Mouse (Mus musculus): ENCODE data around the gene Slc8a1.

Slc8a1 gene

DNA sequence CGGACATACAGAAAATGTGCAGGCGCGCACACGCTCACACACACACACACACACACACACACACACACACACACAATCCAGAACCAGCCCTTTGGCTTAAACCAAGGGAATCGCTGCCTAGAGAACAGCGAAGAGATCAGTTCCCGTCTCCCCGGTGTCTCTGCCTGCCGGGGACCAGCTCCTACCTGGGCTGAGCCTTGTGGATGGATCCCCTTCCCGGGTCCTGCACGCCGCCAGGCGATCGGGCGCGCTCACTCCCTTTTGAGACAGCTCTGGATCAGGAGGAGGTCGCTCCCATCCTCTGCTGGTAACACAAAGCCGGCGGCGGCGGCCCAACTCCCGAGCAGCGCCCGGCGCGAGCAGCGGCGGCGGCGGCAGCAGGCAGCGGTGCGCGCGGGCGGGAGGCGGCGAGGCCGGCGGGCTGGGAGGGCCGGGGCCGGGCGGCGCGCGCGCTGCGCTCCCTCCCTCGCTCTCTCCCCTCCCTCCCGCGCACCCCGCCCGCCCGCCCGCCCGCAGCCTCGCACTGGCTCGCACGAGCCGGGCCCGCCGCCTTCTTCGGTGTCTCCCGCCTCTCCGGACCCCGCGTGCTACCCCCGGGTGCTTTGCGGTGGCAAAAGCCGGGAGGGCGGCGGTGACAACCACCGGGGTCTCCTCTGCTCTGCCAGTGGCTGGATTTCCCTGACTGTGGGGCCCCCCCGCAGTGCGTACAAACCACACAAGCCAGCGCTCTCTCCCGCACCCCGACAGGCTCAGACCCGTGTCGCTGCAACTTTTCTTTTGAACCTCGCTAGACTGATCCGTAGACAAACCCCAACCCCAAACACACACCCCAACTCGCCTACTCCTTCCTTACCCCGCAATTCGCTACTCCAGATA is 68.1 kb downstream of the Slc8a1 start:
- peak; percentile 57 for DNase-seq (ENCODE audit: low read depth, low spot score)

DNA sequence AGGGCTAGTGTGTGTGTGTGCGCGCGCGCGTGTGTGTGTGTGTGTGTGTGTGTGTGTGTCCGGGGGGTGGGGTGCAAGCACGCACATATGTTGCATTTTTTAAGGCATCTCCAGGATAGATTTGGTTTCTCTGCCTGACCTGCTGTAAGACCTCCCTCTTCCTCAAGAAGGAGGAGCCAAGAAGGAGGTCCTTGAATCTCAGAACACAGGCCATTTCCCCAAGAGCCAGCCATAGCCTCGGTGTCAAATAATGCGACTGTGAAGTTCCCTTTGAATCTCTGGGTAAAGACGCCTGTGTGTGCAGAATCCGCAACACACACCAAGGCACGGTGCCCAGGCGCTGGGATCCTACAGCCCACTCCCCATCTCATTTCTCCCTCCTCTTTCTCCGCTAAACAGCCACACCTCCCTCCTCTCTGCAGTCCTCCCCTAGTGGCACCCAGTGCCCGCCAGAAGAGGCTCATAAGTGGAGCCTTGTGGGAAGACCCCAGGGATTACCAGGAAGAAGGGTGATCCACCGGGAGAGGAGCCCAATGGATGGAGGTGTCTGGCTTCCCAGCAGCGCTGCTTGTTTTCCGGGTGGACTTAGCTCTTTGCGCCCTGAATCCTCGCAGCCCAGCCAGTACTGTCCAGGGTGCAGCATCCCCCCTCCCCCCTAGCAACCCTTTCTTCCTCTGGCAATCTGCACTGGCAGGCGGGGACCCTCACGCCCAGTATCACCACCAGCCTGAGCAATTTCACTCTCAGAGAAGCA is 68.9 kb downstream of the Slc8a1 start:
- DNase-seq (ENCODE audit: low read depth, low spot score) = peak; percentile 21

DNA sequence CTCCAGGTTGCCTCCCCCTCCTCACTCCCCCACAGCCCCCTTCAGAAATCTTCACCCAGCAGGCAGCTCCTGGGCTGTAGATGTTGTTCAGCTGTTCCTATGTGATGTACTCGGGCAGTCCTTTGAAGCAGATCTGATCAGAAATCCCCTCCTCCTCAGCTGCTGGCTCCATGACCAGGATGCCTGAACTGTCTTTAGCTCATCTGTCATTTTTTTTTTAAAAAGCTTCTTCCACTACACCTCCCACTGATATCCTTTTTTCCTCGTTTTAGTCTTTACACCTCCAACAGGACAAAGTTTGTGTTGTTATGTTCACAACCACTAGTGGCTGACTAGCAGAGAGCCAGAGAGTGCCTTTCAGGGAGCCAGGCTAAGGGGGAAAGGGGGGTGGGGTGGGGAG is 69.7 kb downstream of the Slc8a1 start:
- DNase-seq (ENCODE audit: low read depth, low spot score) = no peak

DNA sequence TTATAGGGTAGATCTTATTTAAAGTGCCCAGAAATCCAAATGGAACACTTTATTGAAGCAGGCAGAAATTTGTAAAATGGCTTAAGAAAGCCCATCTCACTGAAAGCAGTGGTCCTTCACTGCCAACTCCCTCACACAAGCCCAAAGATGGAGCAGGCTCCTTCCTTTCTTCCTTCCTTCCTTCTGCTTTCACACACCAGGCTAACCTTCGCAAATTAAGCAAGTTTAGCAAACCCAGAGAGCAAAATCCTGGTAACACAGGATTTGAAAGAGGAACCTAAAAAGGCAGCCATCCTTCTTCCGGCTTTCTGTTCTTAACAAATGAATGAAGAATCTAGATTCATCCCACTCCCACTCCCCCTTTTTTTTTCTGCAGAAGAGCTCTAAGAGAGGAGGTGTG is 70.2 kb downstream of the Slc8a1 start:
- no peak for DNase-seq (ENCODE audit: low read depth, low spot score)

DNA sequence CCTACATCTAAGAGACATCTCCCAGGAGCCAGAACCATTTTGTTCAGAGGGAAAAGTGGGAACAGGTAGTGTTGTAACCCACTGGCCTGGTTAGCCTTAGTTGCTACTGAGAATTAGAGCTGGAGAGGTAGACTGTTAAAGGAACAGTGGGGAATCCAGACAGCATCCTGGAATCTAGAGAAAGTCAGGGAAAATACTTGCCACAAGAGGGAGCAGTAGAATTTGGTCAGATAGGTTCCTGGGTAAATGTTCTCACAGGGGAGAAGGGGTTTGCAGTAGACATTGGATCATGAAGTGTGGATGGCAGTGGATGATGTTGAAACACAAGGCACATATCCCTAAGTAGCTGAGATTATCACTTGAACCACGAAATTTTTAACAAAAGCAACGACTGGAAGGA is 71.6 kb downstream of the Slc8a1 start:
- DNase-seq (ENCODE audit: low read depth, low spot score) = peak; percentile 31

DNA sequence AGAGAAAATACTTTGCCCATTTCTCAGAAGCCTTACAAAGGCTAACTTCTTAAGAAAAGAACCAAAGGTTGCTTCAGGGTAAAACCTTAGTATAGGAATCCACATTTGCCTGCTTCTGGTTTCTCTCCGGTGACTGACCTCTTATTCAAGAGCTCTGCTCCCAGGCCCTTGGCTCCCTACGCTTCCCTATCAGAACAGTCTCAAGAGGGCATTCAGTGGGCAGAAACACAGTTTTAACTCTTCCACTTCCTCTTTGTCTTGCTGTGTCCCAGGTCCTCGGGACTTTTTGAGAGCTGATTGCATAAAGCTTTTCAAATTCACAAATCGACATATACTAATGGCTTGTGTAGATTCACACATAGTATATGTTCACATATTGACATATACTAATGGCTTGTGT is 73.3 kb downstream of the Slc8a1 start:
- no peak for DNase-seq (ENCODE audit: low read depth, low spot score)

DNA sequence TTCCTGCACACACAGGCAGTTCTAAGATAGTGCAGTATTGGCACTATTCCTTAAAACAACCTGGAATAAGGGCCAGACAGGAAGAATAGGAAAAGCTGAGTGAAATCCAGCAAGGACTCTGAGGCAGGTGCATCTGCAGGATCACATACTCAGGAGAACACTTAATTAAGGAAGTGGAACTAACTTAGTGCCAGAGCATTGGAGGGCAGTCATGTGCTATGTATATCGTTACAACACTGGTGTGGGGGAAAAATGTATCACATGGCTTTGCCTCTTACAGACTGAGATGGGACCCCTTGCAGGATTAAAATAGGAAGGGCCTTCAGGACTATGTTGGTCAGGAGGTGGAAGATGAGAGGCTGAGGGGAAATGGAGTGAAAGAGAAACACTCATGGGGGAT is 80.3 kb downstream of the Slc8a1 start:
- no peak for DNase-seq (ENCODE audit: low read depth, low spot score)

DNA sequence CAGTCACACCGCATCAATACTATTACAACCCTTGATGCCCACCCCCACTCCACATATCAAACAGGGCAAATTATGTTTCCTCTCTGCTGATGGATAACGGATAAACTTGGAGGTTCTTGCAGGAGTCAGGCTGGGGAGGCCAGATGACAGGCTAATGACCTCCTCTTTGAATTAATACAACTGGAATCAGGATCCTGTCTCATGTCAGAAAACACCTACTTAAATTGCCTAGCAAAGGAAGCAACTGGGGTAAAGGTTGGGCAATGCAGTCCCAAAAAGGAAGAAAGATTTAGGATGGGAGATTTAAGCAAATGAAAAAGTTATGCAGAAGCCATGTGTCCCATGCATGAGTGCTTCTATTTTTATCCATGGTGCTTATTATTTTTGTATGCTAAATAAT is 83.6 kb downstream of the Slc8a1 start:
- DNase-seq (ENCODE audit: low read depth, low spot score) = no peak

DNA sequence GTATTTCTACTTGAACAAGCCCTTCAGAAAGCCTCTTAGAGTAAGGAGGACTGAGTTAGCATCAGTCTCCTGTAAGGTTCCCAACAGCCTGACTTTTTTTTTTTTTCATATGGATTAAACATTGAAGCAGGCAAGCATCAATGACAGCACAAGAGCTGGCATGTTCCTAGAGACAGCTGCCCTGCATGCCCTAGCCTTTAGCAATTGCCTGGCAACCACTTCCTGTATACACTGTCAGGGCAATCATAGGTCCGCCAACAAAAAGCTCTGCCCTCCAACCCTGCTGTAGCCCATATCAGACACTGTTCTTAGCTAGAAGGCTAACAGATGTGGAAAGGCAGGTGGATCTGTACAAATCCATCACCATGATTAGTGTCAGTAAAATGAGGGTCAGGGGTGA is 85.2 kb downstream of the Slc8a1 start:
- DNase-seq (ENCODE audit: low read depth, low spot score) = no peak

DNA sequence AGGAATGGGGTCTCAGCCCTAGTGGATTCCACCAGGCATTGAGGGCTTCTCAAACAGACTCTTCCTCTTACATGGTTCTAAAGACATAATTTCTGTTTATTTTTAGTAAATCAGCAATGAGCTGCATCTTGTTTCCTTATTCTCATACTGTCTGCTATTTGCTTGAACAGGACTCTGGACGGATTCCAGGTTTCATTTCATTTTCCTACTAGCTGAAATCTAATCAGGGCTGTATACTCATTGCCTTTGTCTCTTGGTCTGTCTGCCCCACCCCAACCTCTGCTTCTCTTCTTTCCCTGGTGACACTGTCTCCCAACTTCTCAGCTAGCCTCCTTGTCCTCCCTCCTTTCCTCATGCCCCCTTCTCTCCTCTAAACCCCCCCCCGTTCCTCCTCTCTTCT is 101.4 kb downstream of the Slc8a1 start:
- DNase-seq (ENCODE audit: low read depth, low spot score) = no peak

DNA sequence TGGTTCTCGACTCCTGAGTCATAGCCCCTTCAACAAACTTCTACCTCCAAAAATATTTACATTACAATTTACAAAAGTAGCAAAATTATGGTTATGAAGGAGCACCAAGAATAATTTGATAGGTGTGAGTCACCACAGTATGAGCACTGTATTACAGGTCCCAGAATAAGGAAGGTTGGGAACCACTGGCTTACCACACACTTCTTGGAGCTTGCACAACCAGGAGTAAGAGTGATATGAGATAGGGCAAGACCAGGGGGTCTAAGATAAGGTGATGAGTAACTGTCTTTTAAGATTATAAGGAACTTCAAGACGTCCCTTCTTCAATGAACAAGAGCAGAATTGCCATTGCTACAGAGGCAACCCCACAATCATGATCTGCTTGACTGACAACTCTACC is 107.7 kb downstream of the Slc8a1 start:
- no peak for DNase-seq (ENCODE audit: low read depth, low spot score)

DNA sequence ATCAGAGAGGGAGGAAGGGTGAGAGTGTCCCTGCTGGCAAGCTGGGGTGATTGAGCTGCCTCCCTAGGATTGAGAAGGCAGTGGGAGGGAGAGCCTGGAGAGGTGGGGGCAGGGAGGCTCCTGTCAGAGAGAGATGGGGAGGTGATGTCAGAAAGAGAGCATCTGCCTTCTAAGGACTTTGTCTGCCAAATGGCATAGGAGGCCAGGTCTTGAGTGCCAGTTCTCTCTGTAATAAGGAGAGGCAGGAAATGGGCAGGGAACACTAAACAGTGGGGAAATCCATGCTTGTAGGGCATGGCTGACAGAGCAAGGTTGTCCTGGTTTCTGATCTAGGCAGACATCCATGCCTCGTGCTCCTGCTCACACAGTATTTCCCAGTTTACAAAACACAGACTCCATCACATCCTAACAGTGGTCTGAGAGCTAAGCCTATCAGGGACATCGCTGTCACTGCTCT is 117.0 kb downstream of the Slc8a1 start:
- no peak for DNase-seq (ENCODE audit: low read depth, low spot score)

DNA sequence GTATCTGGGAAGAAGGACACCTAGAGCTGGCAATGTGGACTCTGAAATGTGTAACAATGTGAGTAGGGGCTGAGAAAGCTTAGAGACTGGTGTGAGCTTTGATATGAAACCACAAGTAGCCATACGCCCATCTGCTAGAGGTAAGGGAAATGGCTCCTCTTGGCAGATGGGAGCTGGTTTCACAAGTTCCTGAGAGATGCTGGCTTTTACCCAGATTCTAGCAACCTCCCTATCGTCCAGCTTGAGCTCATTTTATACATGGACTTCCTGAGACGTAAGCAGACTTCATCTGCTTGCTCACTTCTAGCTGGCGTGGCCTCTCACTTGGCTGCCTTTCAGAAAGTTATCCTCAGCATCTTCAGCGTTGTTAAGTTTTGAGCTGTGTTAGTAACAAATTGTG is 119.7 kb downstream of the Slc8a1 start:
- DNase-seq (ENCODE audit: low read depth, low spot score) = no peak

DNA sequence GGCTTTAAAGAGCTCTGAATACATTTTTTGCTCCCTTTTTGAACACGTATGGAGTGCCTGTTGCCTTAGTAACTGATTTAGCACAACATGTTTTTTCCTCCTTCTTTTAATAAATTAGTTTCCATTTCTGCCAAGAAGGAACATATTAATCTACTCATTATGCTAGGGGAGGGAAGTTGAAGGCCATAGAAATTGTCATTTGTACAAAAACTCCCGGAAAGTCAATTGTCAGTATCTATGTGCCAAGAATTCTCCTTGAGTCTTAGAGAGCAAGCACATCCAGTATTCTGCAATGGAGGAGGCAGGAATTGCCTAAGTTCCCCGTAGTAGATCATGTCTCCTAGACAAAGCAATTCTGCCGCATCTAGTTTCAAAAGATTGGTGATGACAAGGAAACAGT is 121.9 kb downstream of the Slc8a1 start:
- no peak for DNase-seq (ENCODE audit: low read depth, low spot score)

DNA sequence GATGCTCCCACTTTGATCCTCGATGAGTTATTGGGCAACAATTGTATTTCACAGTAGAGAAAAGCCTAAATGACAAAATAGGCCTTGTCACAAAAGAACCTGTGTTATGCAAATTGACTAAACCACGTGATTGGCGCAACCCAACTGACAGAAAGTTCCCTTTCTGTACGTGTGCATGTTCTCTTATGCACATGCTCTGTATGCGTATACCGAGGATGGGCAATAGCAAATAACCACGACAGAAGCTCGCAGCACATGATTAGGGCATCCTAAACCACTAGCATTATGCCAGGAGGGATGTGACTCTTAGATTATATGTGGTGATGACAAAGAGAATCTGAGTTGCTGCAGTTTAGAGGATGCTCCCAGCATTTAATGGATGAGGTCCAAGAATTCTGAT is 122.8 kb downstream of the Slc8a1 start:
- no peak for DNase-seq (ENCODE audit: low read depth, low spot score)

DNA sequence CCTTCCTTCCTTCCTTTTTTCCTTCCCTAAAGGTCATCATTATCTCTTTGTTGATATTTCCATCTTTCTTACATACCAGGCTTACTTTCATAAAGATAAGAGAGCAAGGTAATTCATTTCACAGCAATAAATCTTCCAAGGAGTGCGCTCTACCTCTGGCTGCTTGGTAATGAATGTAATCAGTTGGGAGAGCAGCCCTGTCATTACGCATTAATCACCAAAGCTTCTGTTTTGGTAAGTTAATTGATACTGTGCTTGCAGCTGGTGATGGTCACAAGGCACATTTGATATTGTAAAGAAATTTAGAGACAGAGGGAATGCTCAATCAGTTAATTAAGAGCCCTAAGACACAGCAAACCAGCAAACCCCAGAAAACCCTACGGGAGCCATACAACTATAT is 130.7 kb downstream of the Slc8a1 start:
- no peak for DNase-seq (ENCODE audit: low read depth, low spot score)

DNA sequence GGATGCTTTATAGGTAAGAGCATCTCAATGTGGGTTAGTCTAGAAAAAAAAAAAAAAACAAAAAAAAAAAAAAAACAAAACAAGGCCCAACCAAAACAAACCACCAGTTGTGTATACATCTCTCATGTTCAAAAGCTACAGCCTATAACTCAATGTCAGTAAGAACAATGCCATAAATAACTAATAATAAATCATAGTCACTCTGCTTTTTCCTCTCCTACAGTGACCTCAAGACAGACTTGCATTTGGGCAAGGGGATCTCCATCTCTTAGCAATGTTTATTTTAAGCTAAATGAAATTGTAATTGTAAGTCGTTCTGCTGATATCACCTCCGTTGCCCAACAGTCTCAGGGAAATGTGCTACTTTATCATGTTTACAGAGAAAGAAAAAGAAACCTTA is 132.1 kb downstream of the Slc8a1 start:
- DNase-seq (ENCODE audit: low read depth, low spot score) = no peak

DNA sequence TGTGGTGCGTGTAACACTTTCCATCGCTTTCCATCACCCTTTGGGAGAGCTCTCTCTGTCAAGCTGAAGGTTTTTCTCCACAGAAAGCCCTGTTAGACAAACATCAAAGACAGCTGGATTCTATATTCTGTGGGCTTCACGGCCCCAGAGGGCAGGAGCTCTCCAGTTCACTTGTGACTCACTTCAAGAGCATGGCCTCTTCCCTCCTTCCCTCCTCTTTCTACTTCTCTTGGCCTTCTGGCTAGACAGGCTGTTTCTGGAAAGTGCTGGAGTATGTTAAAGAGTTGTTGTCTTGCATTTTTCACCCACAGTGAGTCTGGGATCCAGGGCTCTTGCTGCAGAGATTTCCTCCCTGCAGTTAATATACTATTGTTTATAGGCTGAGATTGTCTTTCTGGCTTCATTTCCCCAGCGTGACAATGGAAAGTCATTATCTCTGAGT is 132.9 kb downstream of the Slc8a1 start:
- DNase-seq (ENCODE audit: low read depth, low spot score) = no peak

DNA sequence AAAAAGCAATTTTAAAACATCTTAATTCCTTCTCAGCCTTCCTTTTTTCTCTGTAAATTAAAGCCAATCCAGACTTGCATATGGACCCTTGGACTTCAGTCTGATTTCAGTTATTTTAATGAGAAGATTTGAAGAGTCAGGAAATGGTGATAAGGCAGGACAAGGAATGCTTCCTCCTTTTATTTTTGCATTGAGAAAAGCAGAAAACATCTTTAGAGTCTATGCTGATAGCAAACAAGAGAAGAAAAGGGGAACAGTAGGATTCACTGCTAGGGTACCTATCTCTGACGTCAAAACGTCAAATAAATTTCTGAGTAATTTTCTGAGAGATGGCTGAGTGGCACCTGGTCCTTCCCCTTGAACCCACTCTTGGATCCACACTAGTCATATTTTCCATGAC is 139.1 kb downstream of the Slc8a1 start:
- no peak for DNase-seq (ENCODE audit: low read depth, low spot score)

DNA sequence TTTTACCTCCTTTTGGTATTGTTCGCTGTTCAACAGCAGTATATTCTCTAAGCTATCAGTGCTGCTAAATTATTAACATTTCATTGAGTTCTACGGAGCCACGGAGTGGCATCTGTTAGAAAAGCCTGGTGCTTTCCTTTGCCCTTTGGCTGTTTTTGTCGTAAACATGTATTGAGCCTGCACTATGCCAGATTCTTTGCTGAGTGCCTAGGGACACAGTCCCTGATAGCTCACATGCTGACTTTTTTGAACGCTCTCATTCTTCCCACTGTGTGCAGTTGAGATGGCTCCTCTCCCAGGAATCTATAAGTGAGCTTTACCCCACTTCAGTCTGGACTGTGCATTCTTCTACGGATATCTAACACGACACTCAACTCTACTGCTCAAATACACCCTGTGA is 148.4 kb downstream of the Slc8a1 start:
- DNase-seq (ENCODE audit: low read depth, low spot score) = no peak

DNA sequence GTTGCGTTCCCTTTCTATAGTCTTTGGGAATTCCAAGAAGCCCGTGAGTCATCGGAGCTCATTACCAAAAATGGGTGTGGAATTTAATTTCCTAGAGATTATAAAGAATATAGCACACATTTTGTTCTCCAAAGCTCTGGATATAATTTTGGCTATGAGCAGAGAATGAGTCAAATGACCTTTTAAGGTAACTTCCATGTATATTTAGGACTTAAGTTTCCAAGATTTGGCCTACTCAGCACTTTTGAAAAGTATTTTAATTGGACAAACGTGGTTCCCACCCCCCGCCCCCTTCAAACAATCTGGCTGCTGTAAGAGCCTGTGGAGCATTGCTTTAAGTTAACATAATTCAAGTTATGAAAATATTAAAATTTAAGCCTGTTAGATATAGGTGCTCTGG is 151.4 kb downstream of the Slc8a1 start:
- DNase-seq (ENCODE audit: low read depth, low spot score) = no peak

DNA sequence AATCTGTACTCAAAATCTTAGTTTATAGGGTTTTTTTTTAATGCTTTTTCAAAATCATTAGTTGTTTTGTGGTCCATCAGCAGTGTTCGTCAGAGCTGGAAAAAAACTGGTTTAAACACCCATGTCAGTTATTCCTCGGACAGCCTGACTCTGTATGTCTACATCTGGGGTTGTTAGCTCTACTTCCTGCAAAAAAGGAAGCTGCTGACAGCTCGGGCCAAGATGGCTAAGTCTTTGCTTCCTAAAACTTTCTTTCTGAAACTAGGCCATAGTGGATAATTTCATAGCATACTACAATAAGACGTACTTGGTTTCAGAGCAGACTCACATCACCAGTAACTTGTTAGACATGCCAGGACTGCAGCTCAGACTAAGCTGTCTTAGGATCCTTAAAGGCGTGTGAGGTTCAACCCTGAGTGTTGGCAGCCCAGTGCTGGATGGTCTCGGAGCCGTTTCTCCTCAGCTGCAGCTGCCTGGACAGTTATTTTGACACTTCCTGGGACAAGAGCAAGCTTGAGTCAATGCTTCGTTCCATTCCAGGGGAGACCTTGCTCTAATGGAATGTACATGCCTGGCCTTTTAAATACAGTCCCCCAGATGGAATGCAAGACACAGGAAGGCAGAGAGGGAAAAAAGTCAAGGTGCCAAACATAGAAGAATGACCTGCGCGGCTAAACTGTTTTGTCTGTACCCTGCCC is 158.3 kb downstream of the Slc8a1 start:
- DNase-seq (ENCODE audit: low read depth, low spot score) = no peak

All from ZHBTc4 (cell line).